Mouse (Mus musculus) cortical plate, adult 2 months (tissue): ENCODE measurements at regions not wholly inside any gene's neighbourhood (a gene's known extent, or its start where the extent isn't known, plus 50 kb on each side); places are given as distances from the start of the nearest gene placed in this dataset.

Source experiments
- H3K27ac ChIP-seq: fragments of 200-500 bp; 2 replicates; pipeline ENCODE4 v1.5.1; 2012; ENCODE audit warnings: low read length, control low read depth, inconsistent platforms; ENCODE audit not compliant: insufficient read depth
- H3K4me1 ChIP-seq: fragments of 200-500 bp; 2 replicates; pipeline ENCODE4 v1.6.1; 2011; ENCODE audit warnings: low read length; ENCODE audit not compliant: control insufficient read depth, insufficient read depth
- H3K4me3 ChIP-seq: fragments of 200-500 bp; 2 replicates; pipeline ENCODE4 v1.5.1; 2011; ENCODE audit warnings: mild to moderate bottlenecking, low read length, control low read depth; ENCODE audit not compliant: insufficient read depth
- CTCF ChIP-seq: fragments of 200-500 bp; IDR thresholded peaks from 2 replicates; pipeline ENCODE4 v1.5.1; 2011; ENCODE audit warnings: mild to moderate bottlenecking, control low read depth, low read length; ENCODE audit not compliant: insufficient read depth; ENCODE audit errors: extremely low read depth
- POLR2A ChIP-seq: fragments of 200-500 bp; IDR thresholded peaks from 2 replicates; pipeline ENCODE4 v1.6.1; 2011; ENCODE audit warnings: mild to moderate bottlenecking, low read length, control low read depth; ENCODE audit not compliant: insufficient read depth; ENCODE audit errors: extremely low read depth

- TF ChIP-seq POLR2A (no peak), CTCF (no peak)
- H3K27ac ChIP-seq: no peak overlapping the region
- H3K4me3 ChIP-seq: no peak overlapping the region
- H3K4me1 ChIP-seq: no peaks in the 10 kb centered on the region
Observed at GRCm38 (mm10) chr13:82413677-82414076, 630.8 kb downstream of the Cetn3 start.

- no peak overlapping the region for H3K4me3 ChIP-seq
- H3K4me1 ChIP-seq: peaks cover 2% of the 10 kb centered on the region; the same call in 1 of the 2 replicates
- TF ChIP-seq POLR2A: no peak
- no peak for TF ChIP-seq CTCF
- H3K27ac ChIP-seq: no peak overlapping the region
Observed at GRCm38 (mm10) chr13:82420966-82421365, 638.1 kb downstream of the Cetn3 start.

GRCm38 (mm10) chr13:82423911-82424654 is 641.2 kb downstream of the Cetn3 start:
- TF ChIP-seq POLR2A: no peak
- H3K27ac ChIP-seq: no peak overlapping the region
- H3K4me3 ChIP-seq: no peak overlapping the region
- peaks cover 2% of the 10 kb centered on the region; the same call in 1 of the 2 replicates for H3K4me1 ChIP-seq

- no peak overlapping the region for H3K27ac ChIP-seq
- H3K4me3 ChIP-seq: no peak overlapping the region
- no peak for TF ChIP-seq CTCF
- TF ChIP-seq POLR2A: no peak
- peaks cover 2% of the 10 kb centered on the region; the same call in 1 of the 2 replicates for H3K4me1 ChIP-seq
Observed at GRCm38 (mm10) chr13:82424732-82425341, 642.0 kb downstream of the Cetn3 start.

- no peak for TF ChIP-seq POLR2A
- no peak for TF ChIP-seq CTCF
- no peaks in the 10 kb centered on the region for H3K4me1 ChIP-seq
- H3K4me3 ChIP-seq: no peak overlapping the region
- H3K27ac ChIP-seq: no peak overlapping the region
Observed at GRCm38 (mm10) chr13:82432411-82432810, 649.5 kb downstream of the Cetn3 start.

GRCm38 (mm10) chr13:82439294-82439693 is 656.4 kb downstream of the Cetn3 start:
- H3K4me3 ChIP-seq: no peak overlapping the region
- H3K27ac ChIP-seq: no peak overlapping the region
- no peaks in the 10 kb centered on the region for H3K4me1 ChIP-seq
- no peak for TF ChIP-seq POLR2A

GRCm38 (mm10) chr13:82453650-82454049 is 670.8 kb downstream of the Cetn3 start:
- no peak overlapping the region for H3K27ac ChIP-seq
- H3K4me3 ChIP-seq: no peak overlapping the region
- no peak for TF ChIP-seq POLR2A
- no peak for TF ChIP-seq CTCF
- no peaks in the 10 kb centered on the region for H3K4me1 ChIP-seq

- TF ChIP-seq CTCF (no peak), POLR2A (no peak)
- Histone ChIP-seq H3K4me1 (no peaks in the 10 kb centered on the region), H3K4me3 (no peak overlapping the region), H3K27ac (no peak overlapping the region)
Observed at GRCm38 (mm10) chr13:82483265-82483929, 700.5 kb downstream of the Cetn3 start.

- Histone ChIP-seq H3K27ac (no peak overlapping the region), H3K4me1 (no peaks in the 10 kb centered on the region), H3K4me3 (no peak overlapping the region)
- no peak for TF ChIP-seq POLR2A
- no peak for TF ChIP-seq CTCF
Observed at GRCm38 (mm10) chr13:82496606-82497005, 713.7 kb downstream of the Cetn3 start.

GRCm38 (mm10) chr13:82508176-82508575 is 725.3 kb downstream of the Cetn3 start:
- Histone ChIP-seq H3K4me1 (no peaks in the 10 kb centered on the region), H3K4me3 (no peak overlapping the region), H3K27ac (no peak overlapping the region)
- TF ChIP-seq CTCF (no peak), POLR2A (no peak)
